Mouse (Mus musculus) layer of hippocampus, adult 11-12 months (tissue): Measurements from ENCODE around the gene Gm45837.

Source experiments
- DNase-seq: peaks from one replicate; pipeline ENCODE4 v3.0.0; 2022; ENCODE audit warnings: low spot score

Gene Gm45837

DNA sequence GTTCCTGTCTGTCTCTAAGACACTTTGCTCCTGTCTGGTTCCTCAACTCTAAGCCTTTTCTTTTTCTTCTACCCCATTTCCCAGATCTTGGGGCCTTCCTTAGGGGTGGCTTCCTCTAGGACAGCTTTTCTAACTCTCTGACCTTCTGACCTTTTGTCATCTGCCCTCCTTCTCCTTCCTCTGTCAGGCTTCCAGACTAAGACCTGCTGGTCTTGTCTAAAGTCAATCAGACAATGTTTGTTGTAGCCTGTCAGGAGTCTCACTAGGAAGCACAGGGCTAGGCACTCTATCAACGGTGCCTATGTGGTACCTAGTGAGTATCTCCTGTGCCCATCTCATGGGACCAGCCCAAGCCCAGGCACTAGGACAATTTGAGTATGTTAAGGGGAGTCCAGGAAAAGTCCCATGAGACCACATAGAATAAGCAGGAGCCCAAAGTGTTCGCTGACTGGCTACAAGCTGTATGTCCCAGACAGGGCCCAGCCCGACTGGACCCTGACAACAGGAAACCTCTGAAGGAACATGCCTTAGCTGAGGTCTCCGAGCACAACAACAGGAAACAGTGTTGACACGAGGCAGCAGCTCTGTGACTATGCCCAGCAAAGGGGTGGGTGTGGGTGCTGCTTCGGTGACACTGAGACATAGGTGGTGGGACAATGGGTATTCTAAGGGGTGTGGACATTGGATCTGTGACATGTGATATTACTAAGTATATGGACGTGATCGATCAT is 55.3 kb downstream of the Gm45837 start:
- DNase-seq = no peak

DNA sequence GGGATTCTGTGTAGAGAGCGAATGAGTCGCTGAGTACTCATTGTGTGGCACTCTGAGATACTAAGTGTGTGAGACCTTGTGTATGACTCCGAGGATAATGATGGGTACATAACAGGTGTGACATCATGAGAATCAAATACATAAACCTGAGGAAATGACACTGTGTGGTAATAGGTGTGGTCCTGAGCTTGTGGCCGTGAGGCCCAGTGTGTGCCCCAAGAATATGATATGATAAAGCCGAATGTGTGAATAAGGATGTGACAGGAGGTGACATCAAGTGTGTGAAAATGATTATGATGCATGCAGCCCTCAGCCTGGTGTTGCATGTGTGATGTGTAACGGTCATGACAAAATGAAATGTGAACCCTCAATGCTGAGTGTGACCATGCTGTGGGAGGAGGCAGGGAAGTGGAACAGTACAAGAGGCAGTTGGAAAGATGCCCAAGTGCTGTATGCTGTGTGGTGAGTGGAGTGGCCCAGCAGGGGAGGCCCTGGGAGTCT is 55.9 kb downstream of the Gm45837 start:
- DNase-seq = no peak

DNA sequence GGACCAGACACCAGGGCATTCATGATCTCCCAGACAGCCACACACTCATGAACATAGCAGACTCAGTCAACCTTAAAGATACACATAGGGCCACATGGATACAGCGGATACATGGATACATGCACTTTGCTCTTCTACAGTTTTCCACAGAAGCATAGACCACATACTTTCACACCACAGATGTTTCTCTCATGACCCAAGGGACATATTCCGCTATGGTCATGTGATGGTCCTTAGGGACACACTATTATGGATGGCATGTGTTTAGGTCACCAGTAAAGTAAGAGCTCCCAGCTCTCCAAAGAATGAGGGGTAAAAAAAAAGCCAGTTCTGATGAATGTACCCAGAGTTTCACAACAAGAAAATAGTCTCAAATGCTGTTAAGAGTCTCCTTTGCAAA is 60.7 kb downstream of the Gm45837 start:
- DNase-seq = no peak

DNA sequence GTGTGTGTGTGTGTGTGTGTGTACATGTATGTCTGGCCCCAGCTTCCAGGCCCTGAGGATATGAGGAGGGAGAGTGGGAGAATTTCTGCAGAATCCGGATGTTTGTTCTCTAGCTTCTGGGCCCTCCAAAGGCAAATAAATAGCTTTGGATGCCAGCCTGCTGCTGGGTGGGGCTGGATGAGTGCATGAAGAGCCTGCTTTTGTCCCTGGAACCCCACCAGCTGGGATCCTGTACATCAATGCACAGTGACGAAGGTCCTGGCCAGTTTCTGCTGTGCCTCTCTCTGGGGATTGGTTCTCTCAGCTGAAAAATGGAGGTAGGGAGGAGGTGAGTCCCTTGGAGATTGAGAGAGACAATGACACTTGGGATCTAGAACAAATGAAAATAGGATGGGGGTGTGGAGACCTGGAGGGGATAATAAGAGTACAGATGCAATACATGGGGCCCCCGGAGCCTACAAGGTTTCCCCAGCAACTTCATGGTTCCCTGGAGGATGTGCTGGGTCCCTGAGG is 61.3 kb downstream of the Gm45837 start:
- DNase-seq = no peak

DNA sequence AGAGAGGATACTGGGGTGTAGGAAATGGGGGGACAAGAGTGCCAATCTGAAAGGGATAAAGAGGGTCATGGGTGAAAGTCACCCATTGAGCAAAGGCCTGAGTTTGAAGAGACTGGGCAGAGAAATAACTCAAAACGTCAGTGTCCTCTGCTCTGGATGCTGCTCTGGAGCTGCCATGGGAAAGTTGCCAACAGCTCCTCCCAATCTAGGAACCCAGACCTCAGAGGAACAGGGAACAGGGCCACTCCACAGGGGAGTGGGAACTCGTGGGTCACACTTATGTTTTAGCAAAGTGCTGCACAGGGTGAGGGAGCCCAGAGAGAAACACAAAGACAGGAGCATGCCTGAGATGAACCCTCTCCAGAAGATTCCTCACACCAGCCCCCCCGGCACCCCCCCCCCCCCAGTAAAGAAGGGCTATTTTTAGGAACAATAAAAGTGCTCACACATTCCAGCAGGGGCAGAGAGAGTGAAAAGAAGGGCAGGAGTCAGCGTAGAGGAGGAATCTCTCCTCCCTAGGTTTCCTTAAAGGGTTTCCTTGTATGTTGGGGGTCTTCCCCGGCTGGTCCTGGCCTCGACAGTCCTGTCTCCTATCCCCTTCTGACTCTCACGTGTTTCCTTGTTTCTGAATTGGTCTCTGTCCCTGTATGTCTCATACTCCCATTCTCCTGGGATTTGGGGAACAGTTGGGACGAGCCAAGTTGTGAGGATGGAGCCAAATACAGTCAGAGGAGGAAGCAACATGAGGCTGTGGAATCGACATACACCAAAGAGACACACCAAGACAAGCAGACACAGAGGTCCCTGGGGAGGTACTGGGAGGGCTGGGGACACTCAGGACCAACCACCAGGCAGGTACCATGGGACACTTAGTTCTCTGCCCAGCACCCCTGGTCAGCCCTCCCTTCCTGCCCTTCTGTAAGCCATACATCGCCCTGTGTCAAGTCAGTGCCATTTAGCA is 62.2 kb downstream of the Gm45837 start:
- no peak for DNase-seq

DNA sequence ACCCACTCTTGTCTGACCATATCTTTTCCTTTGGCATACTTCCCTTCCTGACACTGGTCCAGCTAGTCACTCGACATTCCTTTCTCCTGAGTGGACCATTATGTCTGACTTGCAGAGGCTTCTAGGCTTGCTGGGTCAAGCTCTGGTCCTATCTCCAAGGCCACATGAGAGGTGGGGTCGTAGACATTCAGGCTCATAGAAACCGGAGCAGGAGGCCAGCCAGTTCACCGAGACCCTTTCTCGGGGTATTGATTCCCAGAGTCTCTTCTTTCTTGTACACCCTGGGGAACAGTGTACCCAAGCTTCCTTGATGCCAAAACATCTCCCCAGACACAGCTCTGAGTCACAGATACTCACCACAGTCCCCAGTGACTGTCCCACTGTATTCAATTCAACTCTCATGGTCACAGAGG is 63.7 kb downstream of the Gm45837 start:
- no peak for DNase-seq

DNA sequence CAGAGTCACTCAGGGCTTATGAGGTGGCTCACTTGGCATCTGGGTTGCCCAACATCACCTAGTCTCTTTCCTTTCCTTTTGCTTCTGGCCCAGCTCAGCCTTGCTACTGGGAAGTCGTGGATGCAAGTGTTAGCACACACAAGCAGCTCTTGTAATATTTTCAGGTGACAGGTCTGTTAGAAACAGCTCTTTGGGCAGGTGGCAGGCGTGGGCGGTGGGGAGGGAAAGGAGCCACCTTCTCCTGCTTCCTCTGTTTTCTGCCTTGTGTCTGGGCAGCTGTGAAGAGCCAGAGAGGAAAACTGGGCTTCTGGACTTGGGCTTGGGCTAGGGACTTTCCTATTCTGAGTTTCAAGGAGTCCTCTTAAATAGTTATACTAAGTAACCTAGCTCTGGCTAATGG is 65.3 kb downstream of the Gm45837 start:
- no peak for DNase-seq

DNA sequence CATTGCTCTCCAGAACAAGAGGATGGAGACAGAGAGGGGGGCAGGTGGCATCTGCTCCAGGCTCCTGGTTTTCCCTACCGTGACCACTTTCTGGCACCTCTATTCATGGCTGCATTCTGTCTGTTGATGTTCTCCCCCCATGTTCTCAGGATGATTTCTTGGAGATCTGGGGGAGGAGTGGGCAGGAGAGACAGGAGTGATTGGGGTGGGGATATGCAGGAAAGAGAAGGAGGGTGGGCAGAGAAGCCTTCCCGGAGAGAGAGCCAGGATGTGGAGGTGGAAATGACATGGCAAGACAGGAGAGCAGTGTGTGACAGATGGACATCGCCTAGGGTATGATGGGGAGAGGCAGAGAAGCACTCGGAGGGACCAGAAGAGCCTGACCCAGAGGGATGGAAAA is 65.8 kb downstream of the Gm45837 start:
- DNase-seq = no peak

DNA sequence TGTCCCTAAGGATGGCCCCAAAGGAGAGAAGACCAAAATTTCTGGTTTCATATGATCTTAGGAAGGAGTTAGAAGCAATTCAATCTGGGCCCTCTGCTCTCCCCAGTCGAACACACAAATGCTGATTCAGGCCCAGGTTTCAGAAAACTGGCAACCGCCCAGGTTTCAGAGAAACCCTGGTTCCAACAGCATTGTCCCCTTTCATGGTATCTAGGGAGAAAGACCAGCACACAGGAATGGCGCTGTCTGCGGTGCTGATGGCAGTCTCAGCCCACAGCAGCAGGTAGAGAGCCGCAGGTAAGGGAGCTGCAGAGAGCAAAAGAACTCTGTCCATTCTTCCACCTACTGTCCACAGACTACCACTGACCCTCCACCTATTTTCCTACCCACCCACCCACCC is 66.5 kb downstream of the Gm45837 start:
- DNase-seq = no peak

DNA sequence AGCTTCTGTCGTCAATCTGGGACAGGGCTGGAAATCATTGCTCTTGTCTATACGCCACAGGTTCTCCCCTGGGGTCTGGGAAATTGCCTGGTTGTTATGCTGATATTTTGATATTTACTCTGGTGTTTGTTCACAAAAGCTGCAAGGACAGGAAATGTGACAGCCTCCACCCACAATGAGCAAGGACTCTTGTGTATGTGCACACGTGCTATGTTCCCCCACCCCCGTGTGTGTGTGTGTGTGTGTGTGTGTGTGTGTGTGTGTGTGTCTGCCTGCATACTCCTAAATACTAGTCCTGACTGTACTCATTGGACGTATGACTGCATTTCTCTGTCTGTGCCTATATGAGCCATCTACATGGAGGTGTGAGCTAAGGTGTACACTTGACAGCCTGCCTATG is 67.4 kb downstream of the Gm45837 start:
- DNase-seq = no peak

DNA sequence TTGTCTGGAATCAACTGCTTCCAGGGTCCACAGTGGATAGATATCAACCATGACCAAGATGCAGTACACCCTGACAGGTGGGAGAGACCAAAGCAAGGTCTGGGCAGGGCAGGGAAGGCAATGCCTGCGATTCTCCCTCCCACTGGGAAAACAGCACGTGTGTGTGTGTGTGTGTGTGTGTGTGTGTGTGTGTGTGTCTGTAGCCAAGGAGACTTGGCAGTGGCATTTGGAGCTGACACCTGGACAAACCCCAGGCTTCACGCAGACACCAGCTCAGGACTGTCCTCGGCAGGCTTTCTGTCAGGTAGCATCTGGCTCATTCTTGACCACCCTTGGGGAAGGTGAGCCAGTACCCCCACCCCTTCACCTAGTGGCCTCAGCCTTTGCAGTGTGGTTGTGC is 69.2 kb downstream of the Gm45837 start:
- no peak for DNase-seq

DNA sequence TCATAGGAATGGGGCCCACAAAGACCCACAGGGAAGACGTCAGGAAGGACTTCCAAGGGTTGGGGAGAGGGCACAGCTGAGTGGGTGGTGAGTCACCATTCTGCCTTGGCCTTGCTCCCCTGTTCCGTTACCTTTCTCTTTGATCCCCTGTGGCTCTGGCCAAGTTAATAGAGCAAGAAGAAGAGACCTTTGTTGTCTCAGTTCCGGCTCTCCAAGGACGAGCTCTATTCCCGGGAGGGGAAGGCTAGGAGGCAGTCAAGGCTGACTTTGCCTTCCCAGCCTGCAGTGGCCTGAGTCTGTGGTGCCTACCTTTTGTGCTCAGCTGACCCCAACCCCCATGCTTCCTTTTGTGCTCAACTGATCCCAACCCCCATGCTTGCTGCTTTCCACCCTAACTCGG is 70.0 kb downstream of the Gm45837 start:
- DNase-seq = no peak

DNA sequence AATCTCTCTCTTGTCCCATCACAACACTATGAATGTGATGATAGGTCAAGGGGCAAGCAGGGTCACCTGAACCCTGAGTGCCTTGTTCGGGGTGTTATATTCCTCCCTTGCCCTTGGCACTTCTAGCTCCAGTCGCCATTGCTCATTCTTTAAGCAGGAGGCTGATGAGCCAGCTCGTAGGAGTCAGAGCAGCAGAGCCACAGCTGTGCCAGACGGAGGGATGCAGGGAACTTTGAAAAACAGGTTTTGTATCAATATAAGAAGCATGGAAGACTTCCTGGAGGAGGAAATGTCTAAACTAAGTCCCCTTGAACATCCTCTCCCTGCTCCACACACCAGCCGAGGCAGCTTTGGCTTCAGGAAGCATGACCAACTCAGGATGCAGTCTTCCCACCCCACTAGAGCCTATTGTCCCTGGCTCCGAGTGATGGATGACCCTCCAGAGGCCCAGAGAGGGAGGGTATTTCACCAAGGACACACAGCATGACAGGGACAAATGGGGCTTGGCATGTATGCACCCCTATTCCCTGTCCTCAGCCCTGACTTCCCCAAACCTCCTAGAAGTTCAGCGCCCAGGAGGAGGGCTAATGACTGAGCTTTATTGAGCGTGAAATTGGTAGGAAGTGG is 71.3 kb downstream of the Gm45837 start:
- DNase-seq = no peak

DNA sequence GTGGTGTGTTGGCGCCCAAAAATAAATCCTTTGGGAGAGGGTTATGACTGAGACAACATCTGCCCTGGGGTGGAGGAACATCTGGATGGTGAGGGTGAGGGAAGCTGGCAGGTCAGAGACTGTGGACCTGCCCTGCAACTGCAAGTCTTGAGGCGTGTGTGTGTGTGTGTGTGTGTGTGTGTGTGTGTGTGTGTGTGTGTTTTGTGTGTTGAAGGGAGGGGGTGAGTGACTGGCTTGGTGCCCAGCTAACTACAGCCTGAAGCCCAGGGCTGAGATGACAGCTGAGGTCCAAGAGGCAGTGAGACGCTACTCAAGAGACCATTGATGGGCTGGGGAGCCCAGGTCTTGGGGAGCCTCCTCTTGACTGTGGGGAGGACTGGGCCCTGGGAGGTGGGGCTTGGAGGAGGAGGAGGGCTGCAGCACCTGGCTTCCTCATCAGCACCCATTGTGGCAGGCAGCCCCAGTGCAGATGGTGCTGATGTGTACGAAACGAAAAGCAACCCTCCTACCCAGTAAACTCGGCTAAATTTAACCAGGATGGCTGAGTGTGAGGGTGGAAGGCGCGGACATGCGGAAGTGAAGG is 71.9 kb downstream of the Gm45837 start:
- DNase-seq = peak; percentile 53

DNA sequence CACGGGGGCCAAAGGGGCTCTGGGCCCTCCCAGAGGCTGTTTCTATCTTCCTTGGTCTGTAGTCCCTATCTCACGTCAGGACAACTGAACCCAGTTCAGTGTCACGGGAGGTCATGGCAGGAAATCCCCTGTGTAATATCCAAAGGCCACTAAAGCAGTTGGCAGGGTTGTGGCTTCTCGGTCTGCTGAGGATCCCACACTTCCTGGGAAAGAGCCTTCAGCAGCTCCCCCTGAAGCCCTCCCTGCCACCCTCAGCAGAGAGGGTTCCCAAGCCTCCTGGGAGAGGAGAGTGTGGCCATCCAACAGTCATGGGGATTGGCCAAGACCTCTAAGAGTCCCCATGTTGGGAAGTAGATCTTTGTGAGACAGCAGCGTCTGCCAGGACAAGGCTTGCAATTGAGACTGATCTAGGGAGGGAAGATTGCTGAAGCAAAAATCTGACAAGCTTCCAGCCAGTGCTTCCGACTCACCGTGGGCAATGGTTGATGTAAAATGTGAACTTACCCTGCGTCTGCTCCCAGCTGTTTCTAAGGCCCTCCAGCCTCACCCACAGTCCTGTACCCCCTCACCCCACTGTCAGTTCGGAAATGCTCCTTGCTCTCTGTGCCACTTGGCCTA is 72.9 kb downstream of the Gm45837 start:
- DNase-seq = no peak

DNA sequence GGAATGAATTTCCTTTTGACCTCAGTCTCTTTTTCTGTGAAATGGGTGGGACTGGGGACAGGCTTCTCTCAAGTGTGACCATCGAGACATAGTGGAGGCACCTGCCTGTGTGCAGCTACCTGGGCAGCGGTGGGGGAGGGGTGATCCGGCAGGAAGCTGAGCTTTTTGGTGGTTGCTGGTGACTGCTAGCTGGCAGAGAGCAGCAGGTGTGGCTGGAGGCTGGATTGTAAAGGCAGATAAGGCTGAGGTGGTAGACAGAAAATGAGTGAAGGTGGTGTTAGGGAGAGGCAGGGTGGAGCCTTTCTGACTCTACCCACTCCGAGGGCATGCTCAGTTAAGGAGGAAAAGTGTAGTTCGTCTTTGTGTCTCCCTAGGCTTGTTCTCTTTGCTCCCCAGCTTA is 76.4 kb downstream of the Gm45837 start:
- no peak for DNase-seq

DNA sequence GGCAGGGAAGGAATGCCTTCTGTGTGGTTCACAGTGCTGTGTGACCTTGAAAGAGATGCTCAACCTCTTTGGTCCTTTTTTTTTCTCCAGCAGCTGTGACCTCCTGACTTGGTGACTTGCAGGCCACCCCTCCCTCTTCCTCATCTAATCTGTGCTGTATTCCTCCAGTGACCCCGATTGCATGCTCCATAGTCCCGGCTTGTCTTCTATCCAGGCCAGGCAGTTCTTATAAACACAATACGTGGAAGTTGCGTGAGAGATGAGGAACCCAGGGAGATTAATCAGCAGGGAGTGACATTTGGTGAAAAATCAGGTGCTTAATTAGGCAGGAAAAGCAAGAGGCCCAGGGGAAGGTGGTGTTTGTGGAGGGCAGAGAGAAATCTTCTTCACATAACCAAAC is 80.3 kb downstream of the Gm45837 start:
- no peak for DNase-seq

DNA sequence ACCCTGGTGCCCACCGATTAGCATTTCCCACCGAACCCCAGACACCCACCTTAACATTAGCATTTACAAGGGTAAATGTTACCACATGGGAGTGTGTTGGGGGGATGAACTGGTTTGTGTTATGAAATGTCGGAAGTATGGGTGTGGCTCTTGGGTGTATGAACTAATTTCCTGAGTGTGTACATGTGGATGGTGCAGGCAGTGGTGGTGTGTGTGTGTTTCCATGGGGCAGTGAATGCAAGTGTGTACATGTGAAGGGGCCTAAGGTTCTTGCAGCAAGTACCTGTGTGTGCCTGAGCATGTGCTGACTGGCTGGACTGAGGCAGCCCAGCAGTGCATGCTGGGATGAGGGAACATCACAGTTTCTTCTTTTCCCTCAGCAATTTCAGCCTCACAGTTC is 87.7 kb downstream of the Gm45837 start:
- DNase-seq = no peak

DNA sequence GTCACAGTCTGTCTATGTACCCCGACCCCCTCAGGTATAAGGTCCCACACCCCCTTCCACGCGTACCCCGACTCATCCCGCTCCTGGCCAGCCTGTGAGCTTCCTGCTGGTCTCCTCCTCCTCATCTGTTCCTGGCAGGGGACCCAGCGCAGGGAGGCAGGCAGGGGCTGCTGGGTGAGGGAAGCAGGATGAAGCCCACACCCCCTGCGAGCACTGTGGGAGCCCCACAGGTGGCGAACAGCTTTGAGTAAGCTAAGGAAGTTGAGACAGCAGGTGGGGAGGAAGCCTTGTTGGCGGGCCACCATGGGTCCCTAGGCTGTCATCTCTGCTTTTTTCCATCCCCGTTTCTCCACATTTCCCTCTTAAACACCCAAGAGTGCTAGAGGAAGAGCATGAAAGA is 88.6 kb downstream of the Gm45837 start:
- DNase-seq = no peak

DNA sequence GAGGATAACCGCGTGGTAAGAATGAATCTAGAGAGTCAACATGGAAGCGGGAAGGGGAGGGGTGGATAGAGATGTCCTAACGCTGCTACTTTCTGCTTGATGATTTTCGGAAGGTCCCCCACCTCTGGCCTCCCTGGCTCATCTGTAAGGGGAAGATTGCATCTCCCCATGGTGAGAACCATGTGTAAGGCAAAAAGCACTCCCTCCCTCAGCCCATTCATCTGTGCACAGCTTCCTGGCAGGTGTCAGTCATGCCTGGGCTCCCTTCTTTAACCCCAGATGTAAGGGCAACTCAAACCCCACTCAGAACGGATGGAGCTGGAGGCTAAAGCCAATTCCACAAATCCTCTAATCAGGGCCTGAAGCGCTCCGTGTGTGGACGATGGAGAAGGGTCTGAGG is 89.0 kb downstream of the Gm45837 start:
- DNase-seq = no peak

DNA sequence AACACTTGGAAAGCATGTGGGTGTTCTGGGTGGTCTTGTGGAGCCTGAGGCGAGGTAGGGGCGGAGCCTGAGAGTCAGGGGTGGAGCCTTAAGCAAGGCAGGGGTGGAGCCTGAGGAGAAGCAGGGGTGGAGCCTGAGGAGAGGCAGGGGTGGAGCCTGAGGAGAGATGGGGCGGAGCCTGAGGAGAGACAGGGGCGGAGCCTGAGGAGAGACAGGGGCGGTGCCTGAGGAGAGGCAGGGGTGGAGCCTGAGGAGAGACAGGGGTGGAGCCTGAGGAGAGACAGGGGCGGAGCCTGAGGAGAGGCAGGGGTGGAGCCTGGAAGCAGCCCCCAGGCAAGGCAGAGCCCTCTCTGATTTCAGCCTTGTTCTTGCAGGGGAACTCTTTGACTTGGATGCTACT is 90.5 kb downstream of the Gm45837 start:
- DNase-seq = no peak

DNA sequence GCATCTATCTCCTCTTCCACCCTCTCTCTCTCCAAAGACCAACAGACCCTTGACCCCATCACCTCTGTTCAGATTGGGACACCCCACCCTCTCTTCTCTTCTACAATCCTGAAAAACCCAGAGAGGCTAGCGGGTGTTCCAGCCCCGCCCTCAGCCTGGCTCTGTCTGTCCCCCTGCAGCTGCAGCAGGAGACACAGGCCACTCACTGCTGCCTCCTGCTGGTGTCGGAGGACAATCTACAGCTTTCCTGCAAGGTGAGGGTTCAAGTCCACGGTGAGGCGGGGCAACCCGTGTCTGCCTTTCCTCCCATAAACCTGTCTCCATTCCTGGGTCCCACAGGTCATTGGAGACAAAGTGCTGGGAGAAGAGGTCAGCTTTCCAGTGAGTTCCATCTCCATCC is 91.0 kb downstream of the Gm45837 start:
- no peak for DNase-seq
